Mouse (Mus musculus) liver, postnatal 0 days (tissue): ENCODE data around the gene St6galnac4.

Experiments used
- CTCF ChIP-seq: sonication (generic); IDR thresholded peaks from 2 replicates; pipeline ENCODE4 v1.5.1; 2016; ENCODE audit warnings: antibody characterized with exemption, low read depth
- EP300 ChIP-seq: IDR thresholded peaks from 2 replicates; pipeline ENCODE4 v1.6.1; 2016; ENCODE audit warnings: antibody characterized with exemption, low read depth, mild to moderate bottlenecking

GRCm38 (mm10) chr2:32624111-32624748 is 37.3 kb downstream of the St6galnac4 start:
- TF ChIP-seq CTCF (no peak), EP300 (no peak)
